Mouse (Mus musculus): ENCODE measurements at regions not wholly inside any gene's neighbourhood (a gene's known extent, or its start where the extent isn't known, plus 50 kb on each side); places are given as distances from the start of the nearest gene placed in this dataset.

GRCm38 (mm10) chr13:84356455-84356854 lies 134.4 kb downstream of the Tmem161b start:
- Histone ChIP-seq H3K4me3 (ENCODE audit: control insufficient read depth in 1 of 2, insufficient read depth in 1 of 2, low read depth in 2 of 2, low read length in 2 of 2) (no peak overlapping the region), H3K36me3 (ENCODE audit: control insufficient read depth in 1 of 2, insufficient read depth in 2 of 2, low read length in 2 of 2) (peaks cover 0 to 11% of the 10 kb centered on the region in 2 experiments; a peak in 2 of 4 replicates), H3K27ac (ENCODE audit: control insufficient read depth, low read depth, low read length) (no peak overlapping the region), H3K4me1 (ENCODE audit: control insufficient read depth in 1 of 2, insufficient read depth in 2 of 2, low read length in 2 of 2) (peaks cover 4 to 10% of the 10 kb centered on the region in 2 experiments; a peak in 3 of 4 replicates), H3K9me3 (replicated peaks; ENCODE audit: insufficient read depth, low read length) (no peaks in the 10 kb centered on the region), H3K9ac (ENCODE audit: control insufficient read depth, low read depth, low read length, poor library complexity, severe bottlenecking) (no peak overlapping the region), H3K27me3 (ENCODE audit: control insufficient read depth in 1 of 2, insufficient read depth in 2 of 2, low read length in 2 of 2) (no peaks in the 10 kb centered on the region), H3K79me2 (ENCODE audit: control insufficient read depth, insufficient read depth, low read length, poor library complexity) (no peaks in the 10 kb centered on the region)
- TF ChIP-seq RAD21 (IDR thresholded peaks at IDR 0.05; ENCODE audit: low read depth, low read length) (no peak), JUND (IDR thresholded peaks at IDR 0.05; ENCODE audit: low read depth, low read length) (no peak), POLR2AphosphoS2 (IDR thresholded peaks at IDR 0.05; ENCODE audit: low read length) (no peak), CHD1 (IDR thresholded peaks at IDR 0.05; ENCODE audit: low read depth, low read length) (no peak), ZNF384 (IDR thresholded peaks at IDR 0.05; ENCODE audit: low read depth, low read length) (no peak), MAZ (IDR thresholded peaks at IDR 0.05; ENCODE audit: low read depth, low read length) (no peak), CTCF (IDR thresholded peaks at IDR 0.05 in 2 of 3, conservative IDR thresholded peaks at IDR 0.05 in 1 of 3; ENCODE audit: control insufficient read depth in 1 of 3, insufficient read depth in 1 of 3, low read depth in 2 of 3, low read length in 3 of 3, poor library complexity in 1 of 3, severe bottlenecking in 1 of 3) (no peak), BHLHE40 (IDR thresholded peaks at IDR 0.05; ENCODE audit: borderline replicate concordance, low read depth, low read length) (no peak), UBTF (IDR thresholded peaks at IDR 0.05; ENCODE audit: borderline replicate concordance, insufficient read depth, low read depth, low read length) (no peak), ETS1 (IDR thresholded peaks at IDR 0.05; ENCODE audit: low read depth, low read length) (no peak), GABPA (IDR thresholded peaks at IDR 0.05; ENCODE audit: low read depth, low read length) (no peak), POLR2A (IDR thresholded peaks at IDR 0.05; ENCODE audit: control insufficient read depth in 1 of 2, insufficient read depth in 1 of 2, low read depth in 1 of 2, low read length in 2 of 2, poor library complexity in 1 of 2) (no peak), USF1 (IDR thresholded peaks at IDR 0.05; ENCODE audit: low read depth, low read length) (no peak), TCF12 (IDR thresholded peaks at IDR 0.05; ENCODE audit: low read depth, low read length) (no peak), SIN3A (IDR thresholded peaks at IDR 0.05; ENCODE audit: low read length) (no peak)
- DNase-seq (ENCODE audit: low read depth, low spot score), result no peak

GRCm38 (mm10) chr13:84360536-84360935 lies 138.4 kb downstream of the Tmem161b start:
- DNase-seq (ENCODE audit: low read depth, low spot score), result peak; percentile 59
- Histone ChIP-seq H3K27me3 (ENCODE audit: control insufficient read depth in 1 of 2, insufficient read depth in 2 of 2, low read length in 2 of 2) (no peaks in the 10 kb centered on the region), H3K36me3 (ENCODE audit: control insufficient read depth in 1 of 2, insufficient read depth in 2 of 2, low read length in 2 of 2) (peaks cover 0 to 11% of the 10 kb centered on the region in 2 experiments; a peak in 2 of 4 replicates), H3K4me1 (ENCODE audit: control insufficient read depth in 1 of 2, insufficient read depth in 2 of 2, low read length in 2 of 2) (peaks cover 7 to 8% of the 10 kb centered on the region in 2 experiments; a peak in 3 of 4 replicates), H3K27ac (ENCODE audit: control insufficient read depth, low read depth, low read length) (peak overlapping the region; percentile 39; the same call in 1 of the 2 replicates), H3K9me3 (replicated peaks; ENCODE audit: insufficient read depth, low read length) (no peaks in the 10 kb centered on the region), H3K9ac (ENCODE audit: control insufficient read depth, low read depth, low read length, poor library complexity, severe bottlenecking) (no peak overlapping the region), H3K4me3 (ENCODE audit: control insufficient read depth in 1 of 2, insufficient read depth in 1 of 2, low read depth in 2 of 2, low read length in 2 of 2) (no peak overlapping the region), H3K79me2 (ENCODE audit: control insufficient read depth, insufficient read depth, low read length, poor library complexity) (no peaks in the 10 kb centered on the region)
- TF ChIP-seq MXI1 (IDR thresholded peaks at IDR 0.05; ENCODE audit: low read depth, low read length), result 0 out of 2 replicates have a peak, but pooled peaks have one; percentile 26
- no peak for TF ChIP-seq KAT2A (conservative IDR thresholded peaks at IDR 0.05; ENCODE audit: low read depth, low read length)
- no peak for TF ChIP-seq NRF1 (IDR thresholded peaks at IDR 0.05; ENCODE audit: insufficient read depth, low read depth, low read length, poor library complexity, severe bottlenecking)
- peak; percentile 74 for TF ChIP-seq GATA1 (IDR thresholded peaks at IDR 0.05; ENCODE audit: low read depth, low read length)
- TF ChIP-seq HCFC1 (IDR thresholded peaks at IDR 0.05; ENCODE audit: low read depth, low read length), result no peak
- peak; percentile 69 to 71 for TF ChIP-seq EP300 (IDR thresholded peaks at IDR 0.05; ENCODE audit: low read depth in 1 of 2, low read length in 2 of 2)
- peak; percentile 37; the same call in 1 of the 2 replicates for TF ChIP-seq SIN3A (IDR thresholded peaks at IDR 0.05; ENCODE audit: low read length)
- TF ChIP-seq TCF12 (IDR thresholded peaks at IDR 0.05; ENCODE audit: low read depth, low read length), result peak; percentile 58
- peak; percentile 73 for TF ChIP-seq ETS1 (IDR thresholded peaks at IDR 0.05; ENCODE audit: low read depth, low read length)
- TF ChIP-seq ZMIZ1 (IDR thresholded peaks at IDR 0.05; ENCODE audit: low read depth, low read length), result 0 out of 2 replicates have a peak, but pooled peaks have one; percentile 28
- no peak for TF ChIP-seq USF1 (IDR thresholded peaks at IDR 0.05; ENCODE audit: low read depth, low read length)
- TF ChIP-seq RCOR1 (IDR thresholded peaks at IDR 0.05; ENCODE audit: low read depth, low read length), result 0 out of 2 replicates have a peak, but pooled peaks have one; percentile 56
- no peak for TF ChIP-seq CTCF (IDR thresholded peaks at IDR 0.05 in 2 of 3, conservative IDR thresholded peaks at IDR 0.05 in 1 of 3; ENCODE audit: control insufficient read depth in 1 of 3, insufficient read depth in 1 of 3, low read depth in 2 of 3, low read length in 3 of 3, poor library complexity in 1 of 3, severe bottlenecking in 1 of 3)
- TF ChIP-seq MAFK (IDR thresholded peaks at IDR 0.05; ENCODE audit: borderline replicate concordance, low read depth, low read length), result no peak
- no peak for TF ChIP-seq ELF1 (IDR thresholded peaks at IDR 0.05; ENCODE audit: low read depth, low read length)
- no peak for TF ChIP-seq POLR2A (IDR thresholded peaks at IDR 0.05; ENCODE audit: control insufficient read depth in 1 of 2, insufficient read depth in 1 of 2, low read depth in 1 of 2, low read length in 2 of 2, poor library complexity in 1 of 2)
- TF ChIP-seq ZNF384 (IDR thresholded peaks at IDR 0.05; ENCODE audit: low read depth, low read length), result no peak
- TF ChIP-seq POLR2AphosphoS5 (IDR thresholded peaks at IDR 0.05; ENCODE audit: borderline replicate concordance, low read depth, low read length), result no peak
- TF ChIP-seq MYC (IDR thresholded peaks at IDR 0.05; ENCODE audit: low read depth, low read length), result 0 out of 2 replicates have a peak, but pooled peaks have one; percentile 25
- TF ChIP-seq MYB (IDR thresholded peaks at IDR 0.05; ENCODE audit: low read depth, low read length), result no peak
- no peak for TF ChIP-seq TAL1 (IDR thresholded peaks at IDR 0.05; ENCODE audit: low read length)

Data from MEL (cell line).